Mouse (Mus musculus): Measurements from ENCODE around the gene Socs4. TPM values are rescaled to one million over a fixed set of nuclear protein-coding genes. Genes with fewer than 3 reads are reported as not detected.
"Not testable (repeated sequence)": the region's sequence is repeated elsewhere in the genome, so short reads cannot be mapped to it uniquely, and the experiment has no call there.

Socs4 gene
- total and polyA plus RNA-seq, 3 experiments: 7.0 to 25.1 (median 13.2) TPM

DNA sequence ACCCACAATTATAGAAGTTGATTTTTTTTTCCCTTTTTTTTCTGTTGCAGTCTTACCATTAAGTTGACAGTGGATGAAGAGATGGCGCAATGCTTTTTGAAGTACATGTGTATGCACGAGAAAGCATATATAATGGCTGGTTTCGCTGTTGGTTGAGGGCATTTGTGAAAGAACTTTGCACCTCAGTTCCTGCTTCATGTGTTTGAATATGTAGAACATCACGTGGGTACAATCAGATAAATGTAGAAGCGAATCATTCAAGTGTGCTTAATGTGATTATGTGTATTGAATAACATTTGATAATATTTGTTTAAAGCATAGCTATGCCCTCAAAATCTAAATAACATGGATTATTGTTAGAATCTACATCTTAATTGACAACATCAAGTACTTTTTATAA lies 42.6 kb downstream of the Socs4 start:
- Histone ChIP-seq H3K4me3 (replicated peaks in 1 of 3; ENCODE audit: low read depth in 2 of 3, low read length in 2 of 3, poor library complexity in 1 of 3) (no peak overlapping the region), H3K9me3 (replicated peaks; ENCODE audit: low read length) (no peaks in the 10 kb centered on the region), H3K79me2 (replicated peaks; ENCODE audit: control insufficient read depth, extremely low read depth, insufficient read depth, poor library complexity, severe bottlenecking) (peaks cover 17% of the 10 kb centered on the region), H3K9ac (ENCODE audit: insufficient read depth, low read depth) (no peak overlapping the region), H3K4me1 (ENCODE audit: control insufficient read depth in 1 of 2, insufficient read depth in 2 of 2) (peaks cover 0 to 5% of the 10 kb centered on the region in 2 experiments; a peak in 2 of 4 replicates), H3K4me2 (ENCODE audit: insufficient read depth, low read depth, poor library complexity, severe bottlenecking) (no peak overlapping the region), H3K27ac (ENCODE audit: insufficient read depth, low read depth) (no peak overlapping the region), H3K27me3 (replicated peaks) (no peaks in the 10 kb centered on the region), H3K36me3 (replicated peaks in 1 of 2; ENCODE audit: control insufficient read depth in 1 of 2, insufficient read depth in 1 of 2, low read length in 1 of 2) (peaks cover 36 to 68% of the 10 kb centered on the region in 2 experiments)
- dilution Hi-C loops (cut with MboI; ENCODE audit: extremely low pct_ligation_motif_present, extremely low pct_unique_long_range_greater_than_20kb, low sequenced_read_pairs): no loop called here
- TF ChIP-seq HCFC1 (IDR thresholded peaks at IDR 0.05; ENCODE audit: low read depth, low read length) (no peak), IRF4 (IDR thresholded peaks at IDR 0.05; ENCODE audit: low read depth, low read length) (no peak), CHD2 (IDR thresholded peaks at IDR 0.05; ENCODE audit: low read length) (no peak), ETS1 (conservative IDR thresholded peaks at IDR 0.05; ENCODE audit: low read depth, low read length) (no peak), JUND (conservative IDR thresholded peaks at IDR 0.05; ENCODE audit: low read depth, low read length) (no peak), MAX (IDR thresholded peaks at IDR 0.05; ENCODE audit: low read length) (no peak), SIN3A (IDR thresholded peaks at IDR 0.05; ENCODE audit: low read length) (no peak), CHD1 (IDR thresholded peaks at IDR 0.05; ENCODE audit: low read depth, low read length) (no peak), BHLHE40 (IDR thresholded peaks at IDR 0.05; ENCODE audit: low read depth, low read length) (no peak), JUN (IDR thresholded peaks at IDR 0.05; ENCODE audit: insufficient read depth, low read depth, low read length) (no peak), EP300 (IDR thresholded peaks at IDR 0.05; ENCODE audit: low read length) (no peak), MAZ (IDR thresholded peaks at IDR 0.05; ENCODE audit: low read depth, low read length) (no peak), POLR2AphosphoS2 (IDR thresholded peaks at IDR 0.05; ENCODE audit: low read depth, low read length) (no peak)
- DNase-seq (ENCODE audit: extremely low read depth): no peak
- in situ Hi-C loops (cut with MboI; ENCODE audit: low pct_ligation_motif_present, low pct_unique_long_range_greater_than_20kb, low sequenced_read_pairs): no loop called here

DNA sequence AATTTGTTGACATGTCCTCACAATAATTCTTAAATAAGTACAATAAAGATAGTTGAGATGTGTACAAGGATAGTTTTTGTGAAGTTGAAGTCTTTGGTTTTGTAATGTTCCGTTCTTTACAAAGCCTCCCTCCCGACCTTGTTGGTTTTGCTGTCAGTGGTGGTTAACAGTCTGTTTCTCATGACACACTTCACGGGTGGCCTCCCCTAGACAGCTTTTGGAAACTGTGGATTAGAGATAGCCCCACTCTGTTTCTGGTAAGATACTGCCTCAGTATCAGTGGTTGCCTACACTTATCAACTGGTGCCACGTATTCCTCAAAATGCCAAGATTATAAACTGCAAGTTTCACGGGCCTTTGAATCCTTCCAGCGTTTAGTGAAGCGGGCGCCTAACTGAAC lies 44.9 kb downstream of the Socs4 start:
- H3K9ac ChIP-seq (ENCODE audit: insufficient read depth, low read depth); H3K4me1 ChIP-seq (ENCODE audit: control insufficient read depth in 1 of 2, insufficient read depth in 2 of 2); dilution Hi-C loops (cut with MboI; ENCODE audit: extremely low pct_ligation_motif_present, extremely low pct_unique_long_range_greater_than_20kb, low sequenced_read_pairs); H3K4me3 ChIP-seq (replicated peaks in 1 of 3; ENCODE audit: low read depth in 2 of 3, low read length in 2 of 3, poor library complexity in 1 of 3); in situ Hi-C loops (cut with MboI; ENCODE audit: low pct_ligation_motif_present, low pct_unique_long_range_greater_than_20kb, low sequenced_read_pairs); DNase-seq (ENCODE audit: extremely low read depth); H3K79me2 ChIP-seq (replicated peaks; ENCODE audit: control insufficient read depth, extremely low read depth, insufficient read depth, poor library complexity, severe bottlenecking); H3K27ac ChIP-seq (ENCODE audit: insufficient read depth, low read depth); H3K27me3 ChIP-seq (replicated peaks); H3K9me3 ChIP-seq (replicated peaks; ENCODE audit: low read length); H3K4me2 ChIP-seq (ENCODE audit: insufficient read depth, low read depth, poor library complexity, severe bottlenecking): not testable (repeated sequence)
- peaks cover 24 to 58% of the 10 kb centered on the region in 2 experiments for H3K36me3 ChIP-seq (replicated peaks in 1 of 2; ENCODE audit: control insufficient read depth in 1 of 2, insufficient read depth in 1 of 2, low read length in 1 of 2)
